Mouse (Mus musculus) right cerebral cortex, adult 2 months (tissue): ENCODE measurements around the gene Anapc11.
"Not testable (repeated sequence)": the region's sequence is repeated elsewhere in the genome, so short reads cannot be mapped to it uniquely, and the experiment has no call there.

Source experiments
- DNase-seq, 2 experiments: peaks; one replicate each; pipeline ENCODE4 v3.0.0; 2021 to 2022; ENCODE audit warnings: low spot score in 2 of 2

Gene Anapc11

GRCm38 (mm10) chr11:120575046-120575445, 23.2 kb upstream of the Anapc11 start:
- no peak for DNase-seq

GRCm38 (mm10) chr11:120575940-120576339, 22.3 kb upstream of the Anapc11 start:
- DNase-seq: no peak

- DNase-seq: no peak
Observed at GRCm38 (mm10) chr11:120576365-120576981, 21.7 kb upstream of the Anapc11 start.

GRCm38 (mm10) chr11:120577211-120578023, 20.8 kb upstream of the Anapc11 start:
- no peak for DNase-seq

- DNase-seq: no peak
Observed at GRCm38 (mm10) chr11:120578024-120578693, 20.1 kb upstream of the Anapc11 start.

GRCm38 (mm10) chr11:120578694-120579243, 19.5 kb upstream of the Anapc11 start:
- no peak for DNase-seq

- peak; percentile 70 to 82 for DNase-seq
Observed at GRCm38 (mm10) chr11:120579316-120580107, 18.7 kb upstream of the Anapc11 start.

GRCm38 (mm10) chr11:120580190-120580589, 18.0 kb upstream of the Anapc11 start:
- DNase-seq: no peak

- DNase-seq: peak; percentile 29 to 46
Observed at GRCm38 (mm10) chr11:120580871-120581331, 17.3 kb upstream of the Anapc11 start.

GRCm38 (mm10) chr11:120581490-120582267, 16.5 kb upstream of the Anapc11 start, which contains the start of gene Arhgdia:
Arhgdia (minus strand) TSS chr11:120581624.
- peak; percentile 89 for DNase-seq

GRCm38 (mm10) chr11:120582268-120582981, 15.8 kb upstream of the Anapc11 start:
- DNase-seq: peak in 1 of 2 experiments; percentile 18

GRCm38 (mm10) chr11:120582982-120583293, 15.3 kb upstream of the Anapc11 start:
- not testable (repeated sequence) for DNase-seq

- no peak for DNase-seq
Observed at GRCm38 (mm10) chr11:120583937-120584336, 14.3 kb upstream of the Anapc11 start.

- no peak for DNase-seq
Observed at GRCm38 (mm10) chr11:120588531-120588930, 9.7 kb upstream of the Anapc11 start.

- DNase-seq: no peak
Observed at GRCm38 (mm10) chr11:120597240-120598235, 683 bp upstream of the Anapc11 start.

- DNase-seq: no peak
Observed at GRCm38 (mm10) chr11:120598990-120599549, 849 bp downstream of the Anapc11 start.

- no peak for DNase-seq
Observed at GRCm38 (mm10) chr11:120600716-120601115, 2.5 kb downstream of the Anapc11 start.

GRCm38 (mm10) chr11:120603545-120603944, 5.3 kb downstream of the Anapc11 start:
- no peak for DNase-seq
